Mouse (Mus musculus): Measurements from ENCODE around the gene Dkk3. TPM values are rescaled to one million over a fixed set of nuclear protein-coding genes. Genes with fewer than 3 reads are reported as not detected.
A peak's percentile ranks its signal among the peaks of the same experiment; 100 is the strongest.

The Dkk3 gene
- 10 to 100 TPM; 44.1 to 77.0 TPM for total RNA-seq (2021)

GRCm38 (mm10) chr7:112158942-112159341 is at the start of gene Dkk3:
Gene Dkk3, minus strand, starts transcription at chr7:112159057.
- peak; percentile 59 to 60 for DNase-seq
- intact Hi-C loops (cut with DNase I) = no loop called here

- intact Hi-C loops (cut with DNase I) = no loop called here
- DNase-seq = no peak
These were observed 48.9 kb upstream of the Dkk3 start for GRCm38 (mm10) chr7:112207717-112208116.

DNA sequence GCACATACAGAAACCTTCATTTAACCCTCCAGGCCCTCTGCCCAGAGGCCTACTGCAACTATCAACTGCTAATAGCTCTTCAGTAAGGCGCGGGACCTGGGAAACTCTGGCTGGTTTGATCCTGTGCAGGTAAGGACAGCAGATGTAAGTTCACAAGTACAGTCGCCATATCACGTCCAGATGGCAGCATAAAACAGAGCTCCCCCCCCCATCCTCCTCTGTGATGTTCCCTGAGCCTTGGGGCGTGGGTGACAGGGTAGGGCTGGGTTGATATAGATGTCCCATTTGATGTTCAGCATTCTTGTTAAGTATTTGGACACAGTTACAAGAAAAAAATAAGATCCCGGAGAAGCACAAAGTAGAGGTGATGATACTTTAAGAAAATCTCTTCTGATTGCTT is 46.7 kb upstream of the Dkk3 start:
- intact Hi-C loops (cut with DNase I) = no loop called here
- DNase-seq = no peak

GRCm38 (mm10) chr7:112204380-112204963 is 45.6 kb upstream of the Dkk3 start:
- intact Hi-C loops (cut with DNase I) = no loop called here

DNA sequence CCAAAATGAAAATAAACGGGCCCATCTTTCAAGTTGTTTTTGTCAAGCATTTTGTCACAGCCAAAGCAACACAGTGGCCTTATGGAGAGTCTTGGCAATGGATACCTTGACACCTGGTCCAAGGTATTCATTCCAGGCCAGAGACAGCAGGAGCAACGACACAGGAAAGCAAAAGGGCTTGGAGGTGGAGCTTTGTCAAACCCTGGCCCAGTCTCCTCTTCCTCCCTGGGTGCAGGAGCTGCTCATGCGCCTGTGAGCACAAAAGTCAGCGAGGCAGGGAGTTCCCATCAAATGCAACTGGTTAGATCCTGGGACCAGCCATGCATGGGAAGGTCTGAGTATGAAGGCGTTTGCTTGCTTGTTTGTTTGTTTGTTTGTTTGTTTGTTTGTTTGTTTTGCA is 45.1 kb upstream of the Dkk3 start:
- DNase-seq = no peak
- intact Hi-C loops (cut with DNase I) = no loop called here

More at GRCm38 (mm10) chr7:112204380-112204963, 45.6 kb upstream of the Dkk3 start:
- DNase-seq = peak; percentile 53 to 57

- intact Hi-C loops (cut with DNase I) = no loop called here
- no peak for DNase-seq
These were observed 44.0 kb upstream of the Dkk3 start for GRCm38 (mm10) chr7:112202843-112203242.

GRCm38 (mm10) chr7:112202194-112202593 is 43.3 kb upstream of the Dkk3 start:
- intact Hi-C loops (cut with DNase I) = no loop called here
- no peak for DNase-seq

DNA sequence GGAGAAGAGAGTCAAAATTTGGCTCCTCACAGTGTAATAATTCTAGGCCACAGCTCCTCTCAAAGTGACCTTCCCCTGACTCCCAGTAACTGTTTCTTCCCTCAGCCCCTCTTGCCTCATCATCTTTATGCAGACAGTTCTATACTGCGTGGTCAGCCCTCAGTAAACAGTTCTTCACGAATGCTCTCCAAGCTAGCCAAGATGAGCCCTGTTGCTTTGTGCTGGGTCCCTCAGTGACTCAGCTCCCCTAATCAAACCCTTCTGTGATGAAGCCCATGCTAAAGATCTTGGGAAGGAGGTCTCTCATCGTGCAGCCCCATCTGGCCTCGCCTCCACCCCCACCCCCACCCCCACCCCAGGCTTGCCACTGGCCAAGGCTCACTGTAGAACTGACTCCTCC is 41.9 kb upstream of the Dkk3 start:
- intact Hi-C loops (cut with DNase I) = no loop called here
- no peak for DNase-seq

DNA sequence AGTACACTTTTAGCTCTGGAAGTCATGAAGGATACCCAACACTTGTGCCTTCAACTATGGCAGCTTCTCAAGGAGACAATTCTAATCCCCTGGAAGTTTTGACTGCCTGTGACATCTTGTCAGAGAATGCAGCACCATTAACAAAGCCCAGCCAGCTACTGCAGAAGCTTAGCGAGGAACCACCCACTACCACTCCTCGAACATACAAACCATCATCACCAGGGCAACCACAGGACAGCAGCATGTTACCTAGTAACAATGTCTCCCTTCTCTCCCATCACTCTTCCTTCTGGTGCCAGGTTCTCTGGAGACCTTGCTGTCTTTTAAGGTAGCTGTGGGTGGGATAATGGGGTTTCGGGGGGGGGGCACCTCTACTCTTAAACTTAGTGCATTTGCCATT is 40.5 kb upstream of the Dkk3 start:
- intact Hi-C loops (cut with DNase I) = no loop called here

DNA sequence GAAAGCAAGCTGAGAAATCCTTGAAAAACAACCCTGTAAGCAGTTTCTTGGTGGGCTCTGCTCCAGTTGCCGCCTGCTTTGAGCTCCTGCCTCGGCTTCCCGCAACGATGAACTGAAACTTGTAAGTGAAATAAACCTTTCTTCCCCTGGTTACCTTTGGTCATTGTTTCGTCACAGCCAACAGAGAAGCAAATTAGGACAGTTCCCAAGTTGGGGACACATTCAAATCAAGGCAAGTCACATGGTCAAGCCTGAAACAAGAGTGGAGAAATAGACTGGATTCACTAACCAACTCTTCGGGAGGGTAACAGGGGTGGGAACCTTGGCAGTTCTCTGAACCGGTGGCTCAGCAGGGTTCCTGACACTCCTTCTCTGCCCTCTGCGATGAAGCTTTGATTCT is 38.6 kb upstream of the Dkk3 start:
- intact Hi-C loops (cut with DNase I) = no loop called here
- DNase-seq = no peak

More for the DNA sequence above, 40.5 kb upstream of the Dkk3 start:
- DNase-seq = no peak

GRCm38 (mm10) chr7:112194286-112194685 is 35.4 kb upstream of the Dkk3 start:
- DNase-seq = no peak
- intact Hi-C loops (cut with DNase I) = no loop called here

- intact Hi-C loops (cut with DNase I) = no loop called here
- DNase-seq = no peak
These were observed 33.9 kb upstream of the Dkk3 start for GRCm38 (mm10) chr7:112192778-112193177.

DNA sequence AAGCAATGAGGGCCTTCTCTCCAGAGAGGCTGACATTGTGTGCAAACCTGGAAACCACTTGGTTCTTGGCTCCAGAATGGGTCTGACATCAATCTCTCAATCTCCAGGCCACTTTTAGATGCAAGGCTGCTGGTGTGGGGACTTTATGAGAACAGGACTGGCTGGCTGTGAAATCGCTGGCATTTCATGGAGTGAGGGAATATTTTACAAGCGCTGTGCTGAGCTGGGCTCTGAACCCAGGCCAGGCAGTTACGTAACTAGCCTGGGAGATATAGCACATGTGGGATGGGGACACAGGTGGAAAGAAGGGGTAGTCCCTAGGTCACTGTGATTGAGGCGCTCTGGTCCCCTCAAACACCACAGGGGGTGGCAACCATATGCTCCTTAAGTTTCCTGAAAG is 33.4 kb upstream of the Dkk3 start:
- intact Hi-C loops (cut with DNase I) = no loop called here
- peak in 1 of 2 experiments; percentile 42 for DNase-seq

- intact Hi-C loops (cut with DNase I) = no loop called here
- DNase-seq = no peak
These were observed 28.9 kb upstream of the Dkk3 start for GRCm38 (mm10) chr7:112187536-112188459.

GRCm38 (mm10) chr7:112186871-112187270 is 28.0 kb upstream of the Dkk3 start:
- DNase-seq = no peak
- intact Hi-C loops (cut with DNase I) = no loop called here

DNA sequence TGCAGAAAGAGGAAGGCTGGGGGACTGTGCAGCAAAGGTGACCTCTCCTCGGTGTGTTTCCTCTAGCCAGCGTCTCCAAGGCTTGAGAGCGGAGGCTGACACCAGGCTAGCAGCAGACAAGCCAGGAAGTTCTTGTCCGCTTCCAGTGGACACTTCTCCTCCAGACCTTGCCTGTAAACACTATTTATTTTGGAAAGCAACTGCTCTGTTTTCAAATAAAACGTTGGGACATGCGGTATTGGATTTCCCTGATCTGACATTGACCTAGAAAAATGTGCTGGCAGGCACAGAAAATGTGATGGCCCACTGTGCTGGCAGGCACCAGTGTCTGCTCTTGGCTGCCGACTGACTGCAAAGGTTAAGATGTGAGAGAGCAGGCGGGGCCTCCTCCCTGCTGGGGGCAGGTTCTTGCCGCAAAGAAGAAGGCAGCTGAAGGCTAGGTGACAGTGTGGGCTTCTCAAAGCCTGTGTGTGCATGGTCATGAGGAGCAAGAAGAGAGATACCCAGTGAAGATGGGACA is 26.4 kb upstream of the Dkk3 start:
- intact Hi-C loops (cut with DNase I) = no loop called here

DNA sequence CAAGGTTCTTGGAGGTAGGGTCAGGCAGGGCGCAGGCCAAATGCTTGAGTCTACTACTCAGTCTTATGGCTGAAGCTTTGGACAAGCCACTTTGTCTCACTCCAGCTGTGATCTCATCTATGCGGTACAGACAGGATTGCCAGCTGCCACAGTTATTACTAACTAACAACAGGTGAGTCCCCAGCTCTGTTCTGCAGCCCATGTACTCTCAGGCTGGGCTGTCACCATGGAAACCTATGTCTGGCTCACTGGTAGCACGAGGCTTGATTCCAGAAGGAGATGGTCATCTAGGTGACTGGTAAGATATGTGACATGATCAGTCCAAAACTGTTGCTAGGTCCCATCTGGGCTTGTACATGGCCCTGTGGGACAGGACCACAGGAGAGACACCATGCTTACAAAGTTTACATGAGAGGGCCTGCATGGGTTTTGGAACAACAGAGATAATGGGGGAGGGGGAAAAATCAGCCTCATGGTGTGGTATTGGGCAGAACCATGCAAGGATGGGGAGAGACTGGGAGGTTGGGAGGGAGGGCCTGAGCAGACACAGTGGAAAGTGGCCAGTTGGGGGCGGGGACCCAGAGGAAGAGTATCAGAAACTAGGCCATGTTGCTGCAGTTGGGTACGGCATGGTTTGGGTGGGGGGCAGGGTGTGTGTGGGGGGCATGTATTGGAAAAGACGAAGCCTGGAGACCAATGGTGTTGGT is 25.8 kb upstream of the Dkk3 start:
- intact Hi-C loops (cut with DNase I) = no loop called here
- DNase-seq = no peak

More for the DNA sequence above, 26.4 kb upstream of the Dkk3 start:
- DNase-seq = peak in 1 of 2 experiments; percentile 46

GRCm38 (mm10) chr7:112183258-112183841 is 24.5 kb upstream of the Dkk3 start:
- intact Hi-C loops (cut with DNase I) = loop anchor here (1.0 to 2.0 kb wide), 2 partner anchors 145 to 186 kb away; no protein-coding TSS in a partner anchor
- DNase-seq = peak; percentile 93 to 96

DNA sequence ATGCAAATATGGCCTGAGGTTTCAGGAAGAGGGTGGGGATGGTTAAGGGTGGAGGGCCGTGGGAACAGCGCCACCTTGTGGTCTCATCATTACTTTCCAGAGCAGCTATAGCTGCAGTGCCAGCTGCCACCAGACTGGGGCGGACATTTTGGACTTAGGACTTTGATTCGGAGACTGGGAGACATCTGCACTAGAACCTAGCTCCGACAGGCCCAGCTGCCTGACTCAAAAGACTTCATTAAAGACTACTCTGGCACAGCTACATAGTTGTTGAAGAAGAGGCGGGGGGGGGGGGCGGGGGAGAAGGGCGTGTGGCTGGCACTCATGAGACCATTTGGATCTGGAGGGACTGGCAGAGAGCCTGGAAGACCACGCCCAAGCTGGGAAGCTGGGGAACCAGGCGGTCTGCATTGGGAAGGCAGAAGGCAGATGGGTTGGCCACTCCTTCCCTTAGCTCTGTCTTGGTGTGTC is 21.4 kb upstream of the Dkk3 start:
- intact Hi-C loops (cut with DNase I) = loop anchor here (1.0 kb wide), 1 partner anchor 95 kb away; no protein-coding TSS in a partner anchor
- DNase-seq = peak; percentile 90

GRCm38 (mm10) chr7:112176627-112177026 is 17.8 kb upstream of the Dkk3 start:
- intact Hi-C loops (cut with DNase I) = no loop called here

More at GRCm38 (mm10) chr7:112176627-112177026, 17.8 kb upstream of the Dkk3 start:
- DNase-seq = no peak

Measured in heart, postnatal 10 days (tissue).